Mouse (Mus musculus) frontal cortex, postnatal 36 days (tissue): ENCODE measurements at regions not wholly inside any gene's neighbourhood (a gene's known extent, or its start where the extent isn't known, plus 50 kb on each side); places are given as distances from the start of the nearest gene placed in this dataset.
A peak's percentile ranks its signal among the peaks of the same experiment; 100 is the strongest.

Experiments used
- DNase-seq, 2 experiments: peaks; one replicate each; pipeline ENCODE4 v3.0.0; 2022; ENCODE audit warnings: low spot score in 2 of 2

DNA sequence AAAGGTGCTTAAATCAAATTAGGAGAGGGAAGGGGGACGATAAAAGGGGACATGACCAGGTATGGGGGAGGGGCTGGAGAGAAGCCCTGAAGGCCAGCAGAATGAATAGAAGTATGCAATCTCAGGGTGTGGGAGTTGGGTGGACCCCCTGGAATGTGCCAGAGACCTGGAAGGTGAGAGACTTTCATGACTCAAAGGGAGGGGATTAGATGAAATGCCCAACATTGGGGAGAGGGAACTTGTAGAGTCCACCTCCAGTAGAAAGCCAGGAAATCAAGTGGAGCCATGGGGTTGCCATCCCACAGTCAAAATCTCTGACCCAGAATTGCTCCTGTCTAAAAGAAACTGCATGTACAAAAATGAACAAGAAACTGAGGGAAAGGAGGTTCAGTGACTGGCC, 666.5 kb downstream of the Cps1 start:
- no peak for DNase-seq

DNA sequence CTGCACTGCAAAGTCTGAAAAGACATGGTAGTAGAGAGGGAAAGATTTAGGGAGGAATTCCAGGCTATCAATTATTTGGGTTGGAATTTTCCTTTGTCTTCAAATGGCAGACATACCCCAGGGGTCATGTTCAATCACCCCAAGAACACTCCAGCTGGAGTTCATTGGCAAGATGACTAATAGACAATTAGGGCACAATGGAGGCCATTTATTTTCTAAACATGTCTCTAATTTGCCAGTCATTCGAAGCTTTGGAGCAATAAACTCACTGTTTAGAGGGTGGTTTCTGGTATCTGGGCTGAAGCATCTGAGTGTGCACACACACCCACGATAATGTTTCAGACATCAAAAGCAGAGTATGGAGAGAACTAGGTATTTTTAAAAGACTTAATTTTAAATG, 672.2 kb downstream of the Cps1 start:
- DNase-seq: peak in 1 of 2 experiments; percentile 17

DNA sequence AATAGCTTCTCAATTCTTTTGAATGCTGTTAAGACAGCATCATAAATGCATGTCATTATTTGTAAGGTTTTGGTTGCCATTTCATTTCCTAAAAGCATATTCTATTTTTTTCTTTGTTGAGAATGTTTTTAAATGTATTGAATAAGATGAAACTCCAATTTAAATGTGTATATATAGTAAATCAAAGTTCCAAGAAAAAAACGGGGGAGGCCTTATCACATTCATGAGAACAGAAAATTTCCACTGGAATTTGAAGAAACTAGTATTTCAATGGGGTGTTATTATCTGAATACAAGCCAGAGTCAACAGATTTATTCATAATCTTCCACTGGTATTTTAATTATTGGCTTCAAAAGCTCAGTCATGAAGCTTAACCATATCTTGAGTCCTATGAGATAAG, 672.7 kb downstream of the Cps1 start:
- no peak for DNase-seq

DNA sequence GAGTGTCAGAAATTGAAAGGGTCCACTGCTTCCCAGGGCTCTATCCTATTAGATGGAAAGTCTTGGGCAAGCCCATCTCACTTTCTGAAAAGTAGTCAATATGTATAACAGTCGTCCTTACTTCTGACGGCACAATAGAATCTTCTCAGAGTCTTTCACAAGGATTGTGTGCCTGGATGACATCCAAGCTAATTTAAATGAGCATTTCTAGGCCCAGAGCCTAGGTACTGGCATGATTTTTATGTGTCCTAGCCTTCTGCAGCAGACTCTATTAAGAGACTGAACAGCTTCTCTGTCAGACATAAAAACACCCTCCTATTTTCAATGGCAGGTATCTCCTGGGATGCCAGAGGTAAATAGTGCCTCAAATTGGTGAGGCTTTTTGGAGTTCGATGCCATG, 680.5 kb downstream of the Cps1 start:
- DNase-seq: no peak

DNA sequence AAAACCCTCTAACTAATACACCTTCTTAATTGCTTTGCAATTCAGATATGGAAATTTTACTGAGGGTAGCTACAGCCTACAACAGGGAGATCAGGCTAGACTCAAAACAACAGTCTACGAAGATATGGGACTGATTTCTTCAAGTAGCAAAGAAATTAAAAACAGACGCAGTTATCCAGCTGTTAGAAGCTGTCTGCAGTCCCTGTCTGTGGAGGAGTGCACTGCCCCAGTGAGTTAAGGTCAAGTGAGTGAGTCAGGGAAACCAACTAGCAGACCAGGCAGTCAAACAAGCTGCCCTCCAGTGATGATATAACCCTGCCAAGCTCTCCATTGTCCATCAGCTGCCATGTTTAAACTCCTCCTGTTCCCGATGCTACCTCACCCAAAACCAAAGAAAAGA, 697.3 kb downstream of the Cps1 start:
- DNase-seq: no peak

DNA sequence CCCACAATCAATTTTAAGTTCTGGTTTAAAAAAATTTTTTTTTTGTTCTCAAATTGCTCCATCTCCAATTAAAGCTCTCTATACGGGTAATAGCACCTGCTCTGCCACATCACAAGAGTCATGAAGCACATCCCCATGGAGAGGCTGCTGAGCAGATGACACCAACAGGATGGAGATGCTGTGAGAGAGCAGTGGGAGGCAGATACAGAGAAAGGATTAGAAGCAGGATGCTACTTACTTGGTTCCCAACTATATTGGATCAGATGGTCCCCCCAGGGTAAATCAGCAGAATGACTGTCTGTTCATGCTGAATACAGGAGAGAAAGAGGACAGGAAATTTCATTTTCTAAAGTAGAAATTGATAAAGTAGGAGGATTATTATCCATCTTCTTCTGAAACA, 725.2 kb downstream of the Cps1 start:
- no peak for DNase-seq

DNA sequence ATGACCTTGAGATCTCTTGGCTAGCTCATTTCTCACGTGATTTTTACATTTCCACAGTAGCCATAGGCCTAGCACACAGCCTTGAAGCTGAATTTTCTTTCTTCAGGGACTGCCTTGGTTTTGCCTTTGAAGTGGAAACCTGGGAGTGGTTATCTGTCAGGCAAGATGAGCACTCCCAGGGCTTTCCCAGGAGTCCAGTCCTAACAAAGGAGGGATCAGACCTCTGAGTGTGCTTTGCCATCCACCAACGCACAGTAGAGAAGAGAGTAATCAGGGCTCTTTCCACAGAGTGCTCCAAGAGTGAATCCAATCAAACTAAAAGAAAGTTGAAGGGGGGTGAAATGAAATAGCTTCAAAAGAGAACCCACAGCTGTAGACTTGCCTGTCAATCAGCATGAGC, 770.7 kb downstream of the Cps1 start:
- DNase-seq: no peak

DNA sequence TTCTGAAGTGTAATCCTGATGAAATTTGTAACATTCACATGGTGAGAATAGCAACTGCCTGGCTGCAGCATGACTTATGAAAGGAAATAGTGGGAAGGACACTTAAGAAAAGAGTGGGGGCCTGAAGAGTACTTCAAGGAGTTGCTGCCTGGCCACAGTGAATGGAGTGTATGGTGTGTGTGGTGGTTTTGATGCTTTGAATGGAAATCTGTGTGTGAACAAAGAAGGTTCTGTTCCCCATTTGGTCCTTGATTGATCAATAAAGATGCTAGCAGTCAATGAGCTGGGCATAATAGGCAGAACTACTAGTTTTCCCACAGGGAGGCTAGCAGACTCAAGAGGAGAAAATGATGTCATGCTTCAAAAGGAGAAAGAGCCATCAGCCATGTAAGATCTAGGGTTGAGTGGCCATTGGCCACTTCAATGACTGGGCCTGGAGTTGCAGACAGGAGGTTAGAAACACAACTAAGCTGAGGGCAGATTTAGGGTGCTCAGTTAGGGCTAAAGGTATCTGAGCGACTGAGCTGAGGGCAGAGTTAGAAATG, 772.0 kb downstream of the Cps1 start:
- no peak for DNase-seq

DNA sequence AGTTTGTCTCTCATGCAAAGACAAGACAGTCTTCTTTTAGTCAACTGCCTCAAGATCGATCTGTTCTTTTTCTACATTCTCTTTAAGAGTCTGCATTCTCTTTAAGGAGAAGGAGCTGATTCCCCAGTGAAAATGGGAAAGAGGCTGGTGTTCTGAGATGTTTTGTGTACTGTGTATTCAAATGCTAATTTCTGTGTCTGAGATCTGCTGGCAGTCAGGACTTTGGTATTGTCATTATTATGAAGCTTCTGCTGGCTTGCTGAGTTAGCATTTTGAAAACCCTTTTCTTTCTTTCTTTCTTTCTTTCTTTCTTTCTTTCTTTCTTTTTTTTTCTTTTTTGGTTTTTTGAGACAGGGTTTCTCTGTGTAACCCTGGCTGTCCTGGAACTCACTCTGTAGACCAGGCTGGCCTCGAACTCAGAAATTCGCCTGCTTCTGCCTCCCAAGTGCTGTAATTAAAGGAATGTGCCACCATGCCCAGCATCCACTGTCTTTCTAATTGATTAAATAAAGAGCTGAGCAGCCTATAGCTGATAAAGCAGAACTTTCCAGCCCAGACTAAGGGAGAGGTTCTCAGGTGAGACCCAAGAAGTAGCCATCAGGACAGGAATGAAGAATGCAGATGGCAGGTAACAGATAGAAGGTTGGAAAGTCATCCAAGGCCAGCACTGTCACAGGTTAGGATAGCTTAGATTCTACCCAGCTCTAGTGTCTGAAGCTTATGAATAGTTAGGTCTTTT, 813.1 kb downstream of the Cps1 start:
- DNase-seq: no peak

DNA sequence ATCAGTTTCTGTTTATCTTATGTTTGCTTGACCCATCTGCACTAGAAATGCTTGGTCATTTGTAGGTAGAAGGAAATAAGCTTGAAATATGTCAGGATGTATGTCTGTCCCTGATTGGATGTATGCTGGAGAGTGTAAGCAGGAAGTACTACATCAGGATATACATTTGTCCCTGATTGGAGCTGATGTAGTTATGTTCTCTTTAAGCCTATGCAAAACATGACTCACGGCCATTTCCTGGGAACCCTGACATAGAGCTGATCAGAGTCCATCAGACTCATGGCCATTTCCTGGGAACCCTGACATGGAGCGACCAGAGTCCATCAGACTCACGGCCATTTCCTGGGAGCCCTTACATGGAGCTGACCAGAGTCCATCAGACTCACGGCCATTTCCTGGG, 858.6 kb downstream of the Cps1 start:
- DNase-seq: no peak
